Mouse (Mus musculus) kidney, embryonic 15.5 days (tissue): Measurements from ENCODE around the gene Foxc1. TPM values are rescaled to one million over a fixed set of nuclear protein-coding genes. Genes with fewer than 3 reads are reported as not detected.
A peak's percentile ranks its signal among the peaks of the same experiment; 100 is the strongest.

Source experiments
- ATAC-seq: fragments of 200-750 bp; cut with Nextera tagmentation; replicated peaks from 2 replicates; pipeline ENCODE4 v1.8.0; 2017; ENCODE audit warnings: moderate TSS enrichment; ENCODE audit not compliant: low FRiP score
- H3K27ac ChIP-seq: fragments of 300-500 bp; sonication (generic); 2 replicates; pipeline ENCODE4 v1.5.1; 2015; ENCODE audit warnings: mild to moderate bottlenecking, inconsistent platforms
- H3K27me3 ChIP-seq: fragments of 300-500 bp; sonication (generic); 2 replicates; pipeline ENCODE4 v1.6.1; 2015; ENCODE audit warnings: inconsistent platforms
- H3K36me3 ChIP-seq: fragments of 300-500 bp; sonication (generic); 2 replicates; pipeline ENCODE4 v1.6.1; 2015; ENCODE audit warnings: inconsistent platforms
- H3K4me1 ChIP-seq: fragments of 300-500 bp; sonication (generic); 2 replicates; pipeline ENCODE4 v1.6.1; 2015; ENCODE audit warnings: inconsistent platforms
- H3K4me2 ChIP-seq: fragments of 300-500 bp; sonication (generic); 2 replicates; pipeline ENCODE4 v1.6.1; 2015; ENCODE audit warnings: moderate library complexity, mild to moderate bottlenecking, inconsistent platforms
- H3K4me3 ChIP-seq: fragments of 300-500 bp; sonication (generic); replicated peaks from 2 replicates; pipeline ENCODE4 v1.5.1; 2015; ENCODE audit warnings: mild to moderate bottlenecking, inconsistent platforms
- H3K9ac ChIP-seq: fragments of 300-500 bp; sonication (generic); 2 replicates; pipeline ENCODE4 v1.6.1; 2015; ENCODE audit warnings: mild to moderate bottlenecking, inconsistent platforms
- H3K9me3 ChIP-seq: fragments of 300-500 bp; sonication (generic); replicated peaks from 2 replicates; pipeline ENCODE4 v1.6.1; 2016; ENCODE audit warnings: inconsistent platforms
- WGBS: fragments of 180-500 bp; shearing (Covaris S2); methylation state at CpG from one replicate; pipeline ENCODE4 v1.1.7; 2015; ENCODE audit warnings: mixed read lengths; 5-methylcytosine and 5-hydroxymethylcytosine counted together
- polyA plus RNA-seq: library from polyadenylated mRNA; unstranded; fragments of >200 nt; fragmentation: Nextera tagmentation; extraction: Ambion mirVana; gene quantifications from 2 replicates; pipeline ENCODE4 v1.2.1, GENCODE M21; 2015

The Foxc1 gene
- polyA plus RNA-seq, 1 experiment from 2014 or later, result 4.1 TPM

DNA sequence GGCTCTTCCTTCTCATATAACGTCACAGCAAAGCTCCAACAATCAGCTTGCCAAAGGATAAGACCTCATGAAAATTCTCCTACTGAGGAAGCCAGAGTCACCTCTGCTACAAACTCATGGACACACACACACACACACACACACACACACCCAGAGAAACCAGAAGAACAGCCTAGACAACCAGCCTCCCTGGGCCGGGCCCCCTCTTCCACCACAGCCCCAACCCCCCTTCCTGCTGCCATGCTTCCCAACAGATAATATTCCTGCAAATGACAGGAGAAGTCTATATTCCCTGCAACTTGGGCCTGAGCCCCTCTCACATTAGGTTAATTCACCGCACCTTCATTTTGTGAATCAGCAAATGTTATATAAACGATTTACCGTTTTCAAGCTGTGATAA is 13.3 kb upstream of the Foxc1 start:
- Histone ChIP-seq H3K27ac (no peak overlapping the region), H3K9ac (no peak overlapping the region), H3K4me3 (peak overlapping the region; percentile 29), H3K4me1 (peaks cover 18% of the 10 kb centered on the region), H3K36me3 (no peaks in the 10 kb centered on the region), H3K4me2 (peak overlapping the region; percentile 56), H3K9me3 (no peaks in the 10 kb centered on the region), H3K27me3 (peaks cover 16% of the 10 kb centered on the region; the same call in 1 of the 2 replicates)
- ATAC-seq, result no peak
- WGBS, result 27% methylated on average over 5 of the region's 5 CpGs

DNA sequence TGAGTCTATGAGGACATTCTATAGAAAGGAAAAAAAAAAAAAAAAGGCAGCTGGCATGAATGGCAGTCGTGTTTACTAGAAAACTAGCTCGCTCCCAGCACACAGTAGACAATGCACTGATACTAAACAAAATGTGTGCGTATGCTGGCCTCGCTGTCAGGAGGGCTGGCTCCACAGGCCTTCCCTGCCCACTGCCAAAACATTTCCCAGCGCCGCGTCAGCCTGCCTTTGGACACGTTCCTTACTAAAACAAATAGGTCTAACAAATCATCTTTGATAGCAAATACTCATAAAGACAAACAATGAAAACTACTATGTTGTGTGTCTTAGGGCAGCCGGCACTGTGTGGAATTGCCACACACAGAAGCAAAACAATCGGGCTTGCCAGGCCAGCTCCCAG is 9.1 kb upstream of the Foxc1 start:
- H3K27me3 ChIP-seq, result peaks cover 53% of the 10 kb centered on the region
- no peak for ATAC-seq
- H3K27ac ChIP-seq, result no peak overlapping the region
- H3K4me3 ChIP-seq, result no peak overlapping the region
- no peak overlapping the region for H3K9ac ChIP-seq
- no peak overlapping the region for H3K4me2 ChIP-seq
- H3K9me3 ChIP-seq, result no peaks in the 10 kb centered on the region
- H3K36me3 ChIP-seq, result no peaks in the 10 kb centered on the region
- peaks cover 34% of the 10 kb centered on the region for H3K4me1 ChIP-seq
- WGBS, result 56% methylated on average over 10 of the region's 10 CpGs

DNA sequence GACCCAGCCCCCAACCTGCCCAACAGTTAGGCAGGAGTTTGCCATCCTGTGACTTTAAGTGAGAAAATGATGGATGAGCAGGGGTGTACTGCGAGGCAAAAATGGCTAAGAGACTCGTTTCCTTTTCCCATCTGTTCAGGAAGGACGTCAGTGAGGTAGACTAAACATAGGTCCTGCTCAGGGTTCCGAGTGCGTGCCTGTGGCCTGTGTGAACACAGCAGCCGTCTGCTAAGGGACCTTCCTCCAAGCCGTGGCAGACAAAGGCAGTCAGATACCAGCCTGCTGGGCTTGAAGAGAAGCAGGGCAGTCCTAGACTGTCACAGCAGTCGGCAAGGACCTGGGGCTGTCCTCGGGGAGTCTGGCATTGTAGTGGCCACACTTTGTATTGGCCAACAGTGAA is 8.4 kb upstream of the Foxc1 start:
- ATAC-seq, result no peak
- Histone ChIP-seq H3K9me3 (no peaks in the 10 kb centered on the region), H3K27me3 (peaks cover 58% of the 10 kb centered on the region), H3K4me1 (peaks cover 37% of the 10 kb centered on the region), H3K4me2 (no peak overlapping the region), H3K36me3 (no peaks in the 10 kb centered on the region), H3K4me3 (no peak overlapping the region), H3K9ac (no peak overlapping the region), H3K27ac (no peak overlapping the region)
- WGBS, result 41% methylated on average over 9 of the region's 9 CpGs

DNA sequence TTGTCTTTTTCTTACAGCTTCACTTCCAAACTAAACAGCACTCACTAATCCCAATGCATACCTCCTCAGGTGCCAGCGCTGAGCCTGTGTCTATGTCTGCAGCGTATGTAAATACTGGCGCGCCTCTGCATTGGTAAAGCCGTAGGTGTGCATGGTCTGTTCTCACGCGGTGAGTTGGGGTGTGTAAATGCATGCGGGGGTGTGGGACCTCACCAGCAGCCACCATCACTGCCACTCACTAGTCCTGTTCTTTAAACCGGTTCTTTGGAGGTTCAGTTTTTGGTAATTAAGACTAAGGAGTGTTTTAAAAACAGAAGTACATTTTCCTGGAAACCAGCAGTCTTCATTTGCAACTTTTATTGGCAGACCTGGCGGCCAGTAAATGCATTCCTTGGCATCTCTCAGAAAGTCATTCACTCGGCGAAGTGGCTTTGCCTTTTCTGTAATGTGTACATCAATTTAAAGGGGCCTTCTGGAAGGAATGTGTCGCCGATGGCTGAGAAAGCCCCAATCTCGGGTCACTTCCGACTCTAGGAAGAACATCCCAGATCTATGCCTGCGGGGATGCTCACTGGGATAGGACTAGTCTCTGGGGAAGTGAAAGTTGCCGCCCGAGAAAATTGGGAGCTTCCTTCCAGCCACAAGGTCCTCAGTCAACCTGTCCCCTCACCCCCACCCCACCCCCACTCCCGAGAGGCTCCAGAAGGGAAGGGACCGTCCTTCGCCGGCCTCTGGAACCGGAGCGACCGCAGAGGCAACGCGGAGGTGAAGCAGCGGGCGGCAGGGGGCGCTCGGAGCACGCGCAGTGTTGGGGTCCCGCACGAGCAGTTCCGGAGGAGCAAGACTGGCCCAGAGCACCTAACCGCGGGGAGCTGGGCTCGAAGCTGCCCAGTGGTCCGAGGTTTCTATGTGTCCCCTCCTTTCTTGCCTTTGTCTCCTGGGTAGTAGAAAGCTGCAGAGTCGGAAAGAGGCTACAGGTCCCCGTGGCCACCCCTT is 5.6 kb upstream of the Foxc1 start:
- Histone ChIP-seq H3K4me3 (peak overlapping the region; percentile 44), H3K27me3 (peaks cover 63% of the 10 kb centered on the region), H3K9me3 (no peaks in the 10 kb centered on the region), H3K27ac (no peak overlapping the region), H3K9ac (peak overlapping the region; percentile 35; the same call in 1 of the 2 replicates), H3K4me1 (peaks cover 57% of the 10 kb centered on the region), H3K4me2 (peak overlapping the region; percentile 87), H3K36me3 (no peaks in the 10 kb centered on the region)
- peak; percentile 78 for ATAC-seq
- WGBS, result 2% methylated on average over 43 of the region's 43 CpGs

DNA sequence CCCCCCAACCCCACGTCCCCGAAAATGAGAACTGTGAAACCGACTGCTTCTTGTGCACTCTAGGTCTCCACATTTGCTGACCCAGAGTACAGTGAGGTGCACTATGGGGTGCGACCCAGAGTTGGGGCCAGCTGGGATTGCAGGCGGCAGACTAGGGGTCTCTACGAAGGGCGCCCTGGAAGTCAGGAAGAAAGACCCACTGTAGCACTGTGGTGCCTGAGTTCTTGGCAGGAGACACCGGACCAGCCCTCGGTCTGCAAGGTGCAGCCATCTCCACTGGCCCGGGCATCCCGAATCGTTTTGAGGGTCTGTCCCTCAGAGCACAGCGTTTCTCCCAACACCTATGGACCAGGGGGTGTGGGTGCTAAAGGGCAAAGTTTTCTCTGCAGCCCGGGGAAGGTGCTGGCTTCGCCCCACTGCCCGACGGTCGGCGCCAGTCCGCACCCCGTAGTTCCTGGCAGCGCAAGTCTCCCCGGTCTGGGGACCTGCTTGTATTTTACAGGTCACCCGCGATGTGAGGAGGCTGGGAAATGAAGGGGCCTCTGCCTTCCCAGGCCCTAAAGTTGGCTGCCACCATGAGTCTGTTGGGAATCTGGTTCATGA is 4.6 kb upstream of the Foxc1 start:
- no peak for ATAC-seq
- Histone ChIP-seq H3K27me3 (peaks cover 66% of the 10 kb centered on the region), H3K9me3 (no peaks in the 10 kb centered on the region), H3K27ac (no peak overlapping the region), H3K4me3 (peak overlapping the region; percentile 44), H3K9ac (peak overlapping the region; percentile 35), H3K4me1 (peaks cover 61% of the 10 kb centered on the region), H3K4me2 (peak overlapping the region; percentile 87), H3K36me3 (no peaks in the 10 kb centered on the region)
- WGBS, result 13% methylated on average over 25 of the region's 25 CpGs

DNA sequence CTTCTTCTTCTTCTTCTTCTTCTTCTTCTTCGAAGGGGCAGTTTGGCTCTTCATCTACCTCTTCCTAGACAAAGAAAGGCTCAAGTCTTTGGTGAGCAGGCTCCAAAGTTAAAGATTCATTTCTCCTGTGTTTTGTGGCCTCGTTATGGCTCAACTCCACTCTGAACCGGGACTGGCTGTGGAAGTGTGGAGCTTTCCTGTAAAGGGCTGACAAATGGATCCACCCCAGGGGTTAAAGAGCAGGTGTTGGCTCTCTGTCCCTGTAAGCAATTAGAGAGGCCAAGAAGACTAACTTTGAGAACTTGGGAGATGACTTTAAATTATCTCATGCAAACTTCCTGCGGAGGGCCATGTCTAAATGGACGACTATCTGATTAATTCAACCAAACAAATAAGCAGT is 4.0 kb upstream of the Foxc1 start:
- H3K36me3 ChIP-seq, result no peaks in the 10 kb centered on the region
- peaks cover 59% of the 10 kb centered on the region for H3K4me1 ChIP-seq
- no peak overlapping the region for H3K27ac ChIP-seq
- no peaks in the 10 kb centered on the region for H3K9me3 ChIP-seq
- peaks cover 65% of the 10 kb centered on the region for H3K27me3 ChIP-seq
- no peak for ATAC-seq
- H3K4me3 ChIP-seq, result no peak overlapping the region
- 0 out of 2 replicates have a peak overlapping the region, but pooled peaks have one; percentile 56 for H3K4me2 ChIP-seq
- no peak overlapping the region for H3K9ac ChIP-seq
- 26% methylated on average over 5 of the region's 5 CpGs for WGBS

DNA sequence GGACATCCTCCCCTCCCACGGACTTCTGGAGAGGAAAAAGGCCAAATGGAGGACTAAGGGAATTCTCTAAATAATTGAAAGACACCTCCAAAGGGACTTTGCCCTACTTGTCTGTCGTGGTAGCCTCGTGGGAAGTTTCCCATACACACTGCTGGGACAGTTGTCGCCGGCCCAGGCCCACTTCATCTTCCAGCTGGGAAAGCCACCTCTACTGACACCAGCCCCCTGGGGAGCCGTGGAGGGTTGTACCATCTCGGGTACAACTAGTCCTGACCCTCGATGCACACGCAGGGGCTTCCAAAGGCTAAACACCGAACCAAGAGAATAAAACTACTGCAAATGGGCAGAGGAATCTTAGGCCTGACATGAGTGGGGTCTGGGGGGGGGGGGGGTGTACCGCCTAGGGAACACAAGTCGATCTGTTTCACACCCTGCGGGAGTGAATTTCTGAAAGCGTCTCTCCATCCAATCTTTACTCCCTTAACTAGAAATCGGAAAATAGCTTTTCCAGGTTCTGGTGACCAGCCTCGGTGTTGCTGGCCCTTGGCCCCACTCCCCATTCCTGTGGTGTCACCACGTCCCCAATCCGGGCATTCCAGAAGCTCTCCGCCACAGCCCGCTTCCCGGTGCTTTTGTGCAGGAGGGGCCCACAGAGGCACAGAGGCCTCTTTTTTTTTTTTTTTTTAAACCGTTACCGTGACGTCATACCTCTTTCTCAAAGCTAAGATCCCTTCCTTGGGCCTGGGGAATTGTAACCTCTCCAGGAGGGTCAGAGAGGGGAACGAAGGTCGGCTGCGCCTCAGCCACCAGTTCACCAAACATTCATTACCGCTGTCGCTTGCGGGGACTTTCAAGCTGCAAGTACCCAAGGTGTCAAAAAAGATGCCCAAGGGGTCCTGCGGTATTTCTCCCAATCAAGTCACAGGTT is 3.0 kb upstream of the Foxc1 start:
- H3K4me3 ChIP-seq, result peak overlapping the region; percentile 23
- H3K36me3 ChIP-seq, result no peaks in the 10 kb centered on the region
- no peak for ATAC-seq
- peaks cover 65% of the 10 kb centered on the region for H3K4me1 ChIP-seq
- H3K4me2 ChIP-seq, result peak overlapping the region; percentile 56
- H3K9me3 ChIP-seq, result no peaks in the 10 kb centered on the region
- peak overlapping the region; percentile 21; the same call in 1 of the 2 replicates for H3K9ac ChIP-seq
- peaks cover 55% of the 10 kb centered on the region for H3K27me3 ChIP-seq
- 7% methylated on average over 31 of the region's 31 CpGs for WGBS
- H3K27ac ChIP-seq, result no peak overlapping the region

DNA sequence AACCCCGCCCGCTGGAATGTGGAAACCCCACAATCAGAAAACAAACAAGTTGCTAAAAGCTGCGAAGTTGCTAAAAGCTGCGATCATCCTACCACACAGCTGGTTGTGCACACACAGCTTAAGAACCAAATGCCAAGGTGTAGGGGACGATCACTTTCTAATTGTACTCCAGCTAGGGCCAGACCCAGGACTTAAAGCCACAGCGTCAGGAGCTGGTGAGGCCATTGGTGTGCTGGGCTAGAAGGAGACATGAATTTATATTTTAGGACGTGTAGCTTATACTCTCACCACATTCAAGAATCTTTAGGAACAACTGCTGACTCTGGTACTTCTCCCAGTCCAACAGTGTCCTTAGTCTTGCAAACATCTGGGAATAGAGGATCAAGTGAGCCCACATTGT is 1.9 kb upstream of the Foxc1 start:
- Histone ChIP-seq H3K4me1 (peaks cover 67% of the 10 kb centered on the region), H3K36me3 (no peaks in the 10 kb centered on the region), H3K4me2 (peak overlapping the region; percentile 56), H3K27me3 (peaks cover 43% of the 10 kb centered on the region), H3K27ac (peak overlapping the region; percentile 37; the same call in 1 of the 2 replicates), H3K9me3 (no peaks in the 10 kb centered on the region), H3K9ac (no peak overlapping the region), H3K4me3 (no peak overlapping the region)
- ATAC-seq, result no peak
- 16% methylated on average over 7 of the region's 7 CpGs for WGBS

DNA sequence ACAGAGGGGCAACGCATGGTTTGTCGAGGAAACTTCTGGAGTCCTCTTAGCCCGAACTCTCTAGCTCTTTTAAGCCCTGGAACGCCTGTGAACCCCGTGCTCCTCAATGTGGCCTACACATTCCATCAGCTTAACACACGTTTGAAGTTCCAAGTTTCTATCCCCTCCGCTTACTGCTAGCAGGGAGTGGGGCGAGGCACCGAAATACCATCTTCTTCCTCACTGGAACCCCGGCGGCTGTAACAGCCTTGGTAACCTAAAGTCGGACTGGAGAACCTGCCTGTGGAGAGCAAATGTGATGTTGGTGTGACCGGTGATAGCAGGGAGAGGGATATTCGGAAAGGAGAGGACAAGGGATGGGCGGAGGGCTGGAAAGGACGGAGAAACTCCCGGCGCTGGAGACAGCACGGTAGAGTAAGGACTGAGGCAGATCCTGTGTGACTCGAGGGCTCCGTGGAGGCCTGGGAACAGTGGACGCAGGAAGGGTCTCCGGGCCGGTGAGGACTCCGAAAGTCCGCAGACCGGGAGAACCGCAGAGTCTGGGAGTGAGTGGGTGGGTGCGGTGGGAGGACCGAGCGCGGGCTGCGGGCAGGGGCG is 504 bp upstream of the Foxc1 start:
- H3K9me3 ChIP-seq, result no peaks in the 10 kb centered on the region
- peak overlapping the region; percentile 86 for H3K4me2 ChIP-seq
- ATAC-seq, result peak; percentile 57
- H3K36me3 ChIP-seq, result no peaks in the 10 kb centered on the region
- 3% methylated on average over 28 of the region's 34 CpGs for WGBS
- peak overlapping the region; percentile 87 for H3K4me3 ChIP-seq
- H3K27ac ChIP-seq, result peak overlapping the region; percentile 99
- peak overlapping the region; percentile 57 for H3K9ac ChIP-seq
- peaks cover 30% of the 10 kb centered on the region for H3K27me3 ChIP-seq
- peaks cover 64% of the 10 kb centered on the region for H3K4me1 ChIP-seq

DNA sequence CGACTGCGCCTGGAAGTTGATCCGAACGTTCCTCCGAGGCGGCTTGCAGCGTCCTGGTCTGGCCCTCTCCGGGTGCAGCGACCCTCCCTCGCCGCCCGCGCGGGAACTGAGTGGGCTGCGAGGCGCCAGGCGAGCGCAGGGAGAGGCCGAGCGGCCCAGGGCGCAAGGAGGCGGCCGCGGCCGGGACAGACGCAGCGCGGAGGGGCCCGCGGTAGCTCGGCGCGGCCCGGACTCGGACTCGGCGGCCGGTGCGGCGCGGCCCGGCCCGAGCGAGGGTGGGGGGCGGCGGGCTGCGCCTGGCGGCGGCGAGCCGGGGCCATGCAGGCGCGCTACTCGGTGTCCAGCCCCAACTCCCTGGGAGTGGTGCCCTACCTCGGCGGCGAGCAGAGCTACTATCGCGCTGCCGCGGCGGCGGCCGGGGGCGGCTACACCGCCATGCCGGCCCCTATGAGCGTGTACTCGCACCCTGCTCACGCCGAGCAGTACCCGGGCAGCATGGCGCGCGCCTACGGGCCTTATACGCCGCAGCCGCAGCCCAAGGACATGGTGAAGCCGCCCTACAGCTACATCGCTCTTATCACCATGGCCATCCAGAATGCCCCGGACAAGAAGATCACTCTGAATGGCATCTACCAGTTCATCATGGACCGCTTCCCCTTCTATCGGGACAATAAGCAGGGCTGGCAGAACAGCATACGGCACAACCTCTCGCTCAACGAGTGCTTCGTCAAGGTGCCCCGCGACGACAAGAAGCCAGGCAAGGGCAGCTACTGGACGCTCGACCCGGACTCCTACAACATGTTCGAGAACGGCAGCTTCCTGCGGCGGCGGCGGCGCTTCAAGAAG is 680 bp downstream of the Foxc1 start:
- ATAC-seq, result peak; percentile 10
- Histone ChIP-seq H3K27ac (peak overlapping the region; percentile 99), H3K27me3 (peaks cover 25% of the 10 kb centered on the region), H3K9ac (peak overlapping the region; percentile 97), H3K4me1 (peaks cover 60% of the 10 kb centered on the region), H3K4me2 (peak overlapping the region; percentile 86), H3K9me3 (no peaks in the 10 kb centered on the region), H3K36me3 (no peaks in the 10 kb centered on the region), H3K4me3 (peak overlapping the region; percentile 87)
- WGBS, result under 1% methylated on average over 97 of the region's 101 CpGs
